Mouse (Mus musculus) limb, embryonic 11.5 days (tissue): ENCODE results near the gene Cptp. TPM values are rescaled to one million over a fixed set of nuclear protein-coding genes. Genes with fewer than 3 reads are reported as not detected.

ENCODE experiments used
- ATAC-seq: fragments of 200-750 bp; cut with Nextera tagmentation; 2 replicates; pipeline ENCODE4 v1.8.0; 2017; ENCODE audit warnings: low read depth; ENCODE audit not compliant: insufficient number of reproducible peaks, low FRiP score, low TSS enrichment
- DNase-seq: peaks from one replicate; pipeline ENCODE4 v3.0.0-alpha.2; 2015; ENCODE audit warnings: low spot score
- H3K27ac ChIP-seq: fragments of 300-500 bp; sonication (generic); replicated peaks from 2 replicates; pipeline ENCODE4 v1.5.1; 2014; ENCODE audit warnings: low read depth, mild to moderate bottlenecking, low read length
- H3K27me3 ChIP-seq: fragments of 300-500 bp; sonication (generic); 2 replicates; pipeline ENCODE4 v1.6.1; 2014; ENCODE audit warnings: mild to moderate bottlenecking, low read length, mixed read lengths; ENCODE audit not compliant: control insufficient read depth, insufficient read depth
- H3K36me3 ChIP-seq: fragments of 300-500 bp; sonication (generic); 2 replicates; pipeline ENCODE4 v1.6.1; 2014; ENCODE audit warnings: mild to moderate bottlenecking, low read length, moderate library complexity, mixed read lengths; ENCODE audit not compliant: control insufficient read depth, insufficient read depth
- H3K4me1 ChIP-seq: fragments of 300-500 bp; sonication (generic); 2 replicates; pipeline ENCODE4 v1.6.1; 2014; ENCODE audit warnings: low read length, mixed read lengths; ENCODE audit not compliant: control insufficient read depth, insufficient read depth
- H3K4me2 ChIP-seq: fragments of 300-500 bp; sonication (generic); 2 replicates; pipeline ENCODE4 v1.6.1; 2014; ENCODE audit warnings: low read depth, mild to moderate bottlenecking, moderate library complexity; ENCODE audit not compliant: severe bottlenecking
- H3K4me3 ChIP-seq: fragments of 300-500 bp; sonication (generic); 2 replicates; pipeline ENCODE4 v1.5.1; 2014; ENCODE audit warnings: low read depth, low read length
- H3K9ac ChIP-seq: fragments of 300-500 bp; sonication (generic); 2 replicates; pipeline ENCODE4 v1.6.1; 2014; ENCODE audit warnings: mild to moderate bottlenecking, low read length
- H3K9me3 ChIP-seq: fragments of 300-500 bp; sonication (generic); 2 replicates; pipeline ENCODE4 v1.6.1; 2016; ENCODE audit warnings: low read length; ENCODE audit not compliant: control insufficient read depth
- WGBS: fragments of 180-500 bp; shearing (Covaris S2); extraction: QIAGEN DNeasy Blood & Tissue Kit; methylation state at CpG from one replicate; pipeline ENCODE4 v1.1.7; 2014; 5-methylcytosine and 5-hydroxymethylcytosine counted together
- microRNA-seq: library from miRNA; unstranded; fragments of <30 nt; microRNA quantifications from one replicate; pipeline ENCODE4, GENCODE M21; 2016
- polyA plus RNA-seq: library from polyadenylated mRNA; unstranded; fragments of >200 nt; fragmentation: Nextera tagmentation; extraction: Ambion mirVana; gene quantifications from 2 replicates; pipeline ENCODE4 v1.2.1, GENCODE M21; 2014

Gene Cptp
- polyA plus RNA-seq, 1 experiment from 2014 or later = 20.4 TPM

DNA sequence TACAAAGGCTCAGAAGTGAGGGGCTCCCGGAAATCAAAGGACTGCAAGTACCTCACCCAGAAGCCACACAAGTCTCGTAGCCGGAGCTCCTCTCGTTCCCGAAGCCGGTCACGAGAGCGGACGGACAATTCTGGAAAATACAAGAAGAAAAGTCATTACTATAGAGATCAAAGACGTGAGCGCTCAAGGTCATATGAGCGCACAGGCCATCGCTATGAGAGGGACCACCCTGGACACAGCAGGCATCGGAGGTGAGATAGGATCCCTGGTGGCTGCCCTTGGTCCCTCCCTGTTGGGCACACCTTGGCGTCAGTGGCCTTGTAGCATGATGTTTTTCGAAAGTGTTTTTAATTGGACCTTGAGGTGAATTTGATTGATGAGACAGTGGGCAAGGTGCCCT is 45.8 kb downstream of the Cptp start:
- H3K36me3 ChIP-seq = peaks cover 45% of the 10 kb centered on the region
- no peak overlapping the region for H3K4me2 ChIP-seq
- no peaks in the 10 kb centered on the region for H3K9me3 ChIP-seq
- H3K27ac ChIP-seq = no peak overlapping the region
- H3K27me3 ChIP-seq = no peaks in the 10 kb centered on the region
- WGBS = 96% methylated on average over 16 of the region's 16 CpGs
- no peak for ATAC-seq
- no peak overlapping the region for H3K9ac ChIP-seq
- no peaks in the 10 kb centered on the region for H3K4me1 ChIP-seq
- no peak for DNase-seq
- no peak overlapping the region for H3K4me3 ChIP-seq

DNA sequence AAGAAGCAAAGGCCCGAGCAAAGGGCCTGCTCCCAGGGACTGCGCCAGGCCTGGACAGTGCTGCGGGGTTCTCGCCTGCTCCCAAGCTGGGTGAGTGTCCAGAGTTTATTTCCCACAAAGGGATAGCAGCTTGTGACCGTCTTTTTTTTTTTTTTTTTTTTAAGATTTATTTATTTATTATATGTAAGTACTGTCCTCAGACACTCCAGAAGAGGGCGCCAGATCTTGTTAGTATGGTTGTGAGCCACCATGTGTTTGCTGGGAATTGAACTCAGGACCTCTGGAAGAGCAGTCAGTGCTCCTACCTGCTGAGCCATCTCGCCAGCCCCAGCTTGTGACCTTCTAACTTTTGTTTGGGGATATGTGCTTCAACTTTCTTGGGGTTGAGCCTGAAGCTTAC is 48.2 kb downstream of the Cptp start:
- Histone ChIP-seq H3K4me2 (no peak overlapping the region), H3K9ac (no peak overlapping the region), H3K9me3 (no peaks in the 10 kb centered on the region), H3K27me3 (no peaks in the 10 kb centered on the region), H3K27ac (no peak overlapping the region), H3K4me3 (no peak overlapping the region), H3K4me1 (no peaks in the 10 kb centered on the region), H3K36me3 (peaks cover 55% of the 10 kb centered on the region)
- no peak for ATAC-seq
- WGBS = 82% methylated on average over 7 of the region's 7 CpGs
- peak; percentile 51 for DNase-seq

DNA sequence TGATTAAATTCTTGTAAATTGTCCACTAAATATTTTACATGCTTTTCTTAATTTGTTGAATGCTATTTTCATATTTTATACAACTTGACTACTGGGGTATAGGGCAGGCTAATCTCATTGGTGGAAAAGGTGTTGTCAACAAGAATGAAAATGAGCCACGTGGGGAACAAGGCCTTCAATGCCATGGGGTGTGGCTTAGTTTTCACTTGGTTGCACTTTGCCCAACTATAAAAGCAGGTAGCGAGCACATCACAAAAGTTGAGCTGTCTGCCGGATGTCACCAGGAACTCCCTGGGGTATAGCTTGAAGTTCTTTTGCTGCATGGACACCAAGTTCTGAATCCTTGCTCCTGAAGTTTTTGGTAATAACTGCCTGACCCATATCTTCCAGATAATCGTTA is 51.7 kb downstream of the Cptp start:
- Histone ChIP-seq H3K4me2 (no peak overlapping the region), H3K4me1 (peaks cover 9% of the 10 kb centered on the region), H3K36me3 (peaks cover 51% of the 10 kb centered on the region), H3K27me3 (no peaks in the 10 kb centered on the region), H3K9ac (no peak overlapping the region), H3K9me3 (no peaks in the 10 kb centered on the region), H3K4me3 (no peak overlapping the region), H3K27ac (no peak overlapping the region)
- DNase-seq (no peak), ATAC-seq (no peak)
- WGBS = 93% methylated on average over 4 of the region's 4 CpGs

Small RNA genes within 50 kb of the gene (microRNA-seq; reads per million reads assigned to microRNA genes)
- gene Gm22991 = not detected

Other genes starting within 250 kb of the Cptp start
- gene Cdk11b, start 244.6 kb downstream of the Cptp start, polyA plus RNA-seq = 69.4 and 79.9 TPM in 2 replicates
- not detected in 2 replicates for gene Gm10563, start 224.0 kb downstream of the Cptp start, polyA plus RNA-seq
- gene Mmp23, start 216.1 kb downstream of the Cptp start, polyA plus RNA-seq = 11.3 and 12.2 TPM in 2 replicates
- 16.0 and 16.6 TPM in 2 replicates for gene Mib2, start 200.2 kb downstream of the Cptp start, polyA plus RNA-seq
- gene Fndc10, start 175.1 kb downstream of the Cptp start, polyA plus RNA-seq = 2.0 and 2.1 TPM in 2 replicates
- 145 and 147 TPM in 2 replicates for gene Ssu72, start 164.6 kb downstream of the Cptp start, polyA plus RNA-seq
- 0.55 and 0.79 TPM in 2 replicates for gene Tmem240, start 134.6 kb downstream of the Cptp start, polyA plus RNA-seq
- 103 and 104 TPM in 2 replicates for gene Atad3a, start 108.3 kb downstream of the Cptp start, polyA plus RNA-seq
- gene Vwa1, start 94.7 kb downstream of the Cptp start, polyA plus RNA-seq = 5.3 and 6.0 TPM in 2 replicates
- 0.19 and 0.34 TPM in 2 replicates for gene Tmem88b, start 83.6 kb downstream of the Cptp start, polyA plus RNA-seq
- not detected in 2 replicates for gene Ankrd65, start 79.0 kb downstream of the Cptp start, polyA plus RNA-seq
- gene Mrpl20, start 66.6 kb downstream of the Cptp start, polyA plus RNA-seq = 238 and 245 TPM in 2 replicates
- 181 and 203 TPM in 2 replicates for gene Ccnl2, start 57.0 kb downstream of the Cptp start, polyA plus RNA-seq
- gene Aurkaip1, start 38.2 kb downstream of the Cptp start, polyA plus RNA-seq = 132 and 138 TPM in 2 replicates
- gene Mxra8, start 29.8 kb downstream of the Cptp start, polyA plus RNA-seq = 41.8 and 49.3 TPM in 2 replicates
- 8.1 and 9.1 TPM in 2 replicates for gene Dvl1, start 22.0 kb downstream of the Cptp start, polyA plus RNA-seq
- 0.24 and 0.28 TPM in 2 replicates for gene Tas1r3, start 6.1 kb downstream of the Cptp start, polyA plus RNA-seq
- 89.4 and 91.1 TPM in 2 replicates for gene Ints11, start 106 bp upstream of the Cptp start, polyA plus RNA-seq
- gene Pusl1, start 22.3 kb upstream of the Cptp start, polyA plus RNA-seq = 42.4 and 45.5 TPM in 2 replicates
- gene Acap3, start 22.4 kb upstream of the Cptp start, polyA plus RNA-seq = 17.8 and 18.4 TPM in 2 replicates
- 163 and 169 TPM in 2 replicates for gene Ube2j2, start 74.4 kb upstream of the Cptp start, polyA plus RNA-seq
- gene C1qtnf12, start 92.9 kb upstream of the Cptp start, polyA plus RNA-seq = 24.3 and 28.5 TPM in 2 replicates
- gene B3galt6, start 123.2 kb upstream of the Cptp start, polyA plus RNA-seq = 15.4 and 16.4 TPM in 2 replicates
- gene Sdf4, start 123.4 kb upstream of the Cptp start, polyA plus RNA-seq = 131 and 142 TPM in 2 replicates
- gene Tnfrsf4, start 144.4 kb upstream of the Cptp start, polyA plus RNA-seq = 0.29 and 0.58 TPM in 2 replicates
- gene Tnfrsf18, start 156.7 kb upstream of the Cptp start, polyA plus RNA-seq = 0.62 and 0.65 TPM in 2 replicates
- 0.33 and 0.55 TPM in 2 replicates for gene Ttll10, start 190.0 kb upstream of the Cptp start, polyA plus RNA-seq
- 61.9 and 71.4 TPM in 2 replicates for gene 9430015G10Rik, start 240.5 kb upstream of the Cptp start, polyA plus RNA-seq